Mouse (Mus musculus) frontal cortex, adult (tissue): ENCODE results near the gene Tnfrsf14.

Experiments used
- ATAC-seq: cut with Nextera tagmentation; 2 replicates; pipeline ENCODE4 v1.9.2; 2017; ENCODE audit warnings: mild to moderate bottlenecking, moderate library complexity, mixed read lengths; ENCODE audit not compliant: low TSS enrichment

The Tnfrsf14 gene

DNA sequence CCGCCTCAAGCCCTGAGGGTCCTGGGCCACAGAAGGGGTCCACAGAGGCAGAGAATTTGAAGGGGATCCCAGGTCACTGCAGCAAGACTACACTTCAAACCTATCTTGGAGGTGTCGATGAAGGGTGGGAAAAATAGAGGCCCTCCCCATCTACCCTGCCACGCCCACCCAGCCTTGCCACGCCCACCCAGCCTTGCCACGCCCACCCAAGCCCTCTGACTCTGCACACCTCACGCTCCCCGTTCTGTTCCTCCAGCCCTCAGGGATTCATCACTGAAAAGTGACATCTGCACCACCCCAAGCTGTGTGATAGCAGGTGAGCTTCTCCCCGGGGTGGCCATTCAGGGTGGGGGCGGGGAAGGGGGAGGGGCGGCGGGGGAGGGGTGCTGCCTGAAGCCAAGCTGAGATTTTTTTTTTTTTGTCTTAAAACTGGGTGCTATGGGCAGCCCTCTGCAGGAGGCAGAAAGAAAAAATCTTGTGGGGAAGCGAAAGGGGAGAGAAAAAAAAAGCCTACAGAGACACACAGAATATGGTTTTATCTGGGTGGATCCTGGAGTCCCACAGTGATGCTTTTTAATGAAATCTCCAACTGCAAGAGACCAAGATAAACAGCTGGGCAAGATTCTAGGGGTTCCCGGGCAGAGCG, 46.2 kb downstream of the Tnfrsf14 start:
- ATAC-seq, result no peak

GRCm38 (mm10) chr4:154880730-154881129, 47.6 kb downstream of the Tnfrsf14 start:
- ATAC-seq, result no peak

- peak; percentile 98 for ATAC-seq
Observed at GRCm38 (mm10) chr4:154877864-154878548, 50.4 kb downstream of the Tnfrsf14 start.

- no peak for ATAC-seq
Observed at GRCm38 (mm10) chr4:154873186-154873585, 55.2 kb downstream of the Tnfrsf14 start.
